Mouse (Mus musculus) spleen, adult 2 months (tissue): Measurements from ENCODE around the gene Spata31d1b.

Source experiments
- CTCF ChIP-seq: fragments of 200-500 bp; IDR thresholded peaks from 2 replicates; pipeline ENCODE4 v1.5.1; 2011; ENCODE audit warnings: mild to moderate bottlenecking, inconsistent platforms; ENCODE audit not compliant: insufficient read depth, insufficient read length, insufficient replicate concordance; ENCODE audit errors: extremely low read depth
- POLR2A ChIP-seq: fragments of 200-500 bp; IDR thresholded peaks from 2 replicates; pipeline ENCODE4 v1.6.1; 2011; ENCODE audit warnings: low read depth, low read length, inconsistent platforms

DNA sequence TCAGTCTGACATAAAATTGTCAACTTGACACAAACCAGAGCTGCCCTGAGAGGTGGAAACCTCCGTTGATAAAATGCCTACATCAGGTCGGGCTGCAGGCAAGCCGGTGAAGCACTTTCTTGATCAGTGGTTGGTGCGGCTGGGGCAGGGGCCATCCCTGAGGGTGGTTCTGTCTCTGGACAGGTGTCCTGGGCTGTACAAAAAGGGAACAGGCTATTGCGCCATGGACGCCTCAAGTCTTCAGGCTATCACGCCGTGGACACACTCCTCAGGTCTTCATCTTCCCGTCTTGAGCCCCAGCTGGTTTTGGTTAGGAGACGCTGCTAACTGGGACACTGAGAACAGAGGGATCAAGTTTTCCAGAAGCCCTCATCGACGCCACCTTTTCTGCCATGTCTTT lies 38.2 kb downstream of the Spata31d1b start:
- TF ChIP-seq POLR2A = no peak
- TF ChIP-seq CTCF = no peak
